ENCODE assay signal across 9 mouse cellular contexts in the genomic region with DNA sequence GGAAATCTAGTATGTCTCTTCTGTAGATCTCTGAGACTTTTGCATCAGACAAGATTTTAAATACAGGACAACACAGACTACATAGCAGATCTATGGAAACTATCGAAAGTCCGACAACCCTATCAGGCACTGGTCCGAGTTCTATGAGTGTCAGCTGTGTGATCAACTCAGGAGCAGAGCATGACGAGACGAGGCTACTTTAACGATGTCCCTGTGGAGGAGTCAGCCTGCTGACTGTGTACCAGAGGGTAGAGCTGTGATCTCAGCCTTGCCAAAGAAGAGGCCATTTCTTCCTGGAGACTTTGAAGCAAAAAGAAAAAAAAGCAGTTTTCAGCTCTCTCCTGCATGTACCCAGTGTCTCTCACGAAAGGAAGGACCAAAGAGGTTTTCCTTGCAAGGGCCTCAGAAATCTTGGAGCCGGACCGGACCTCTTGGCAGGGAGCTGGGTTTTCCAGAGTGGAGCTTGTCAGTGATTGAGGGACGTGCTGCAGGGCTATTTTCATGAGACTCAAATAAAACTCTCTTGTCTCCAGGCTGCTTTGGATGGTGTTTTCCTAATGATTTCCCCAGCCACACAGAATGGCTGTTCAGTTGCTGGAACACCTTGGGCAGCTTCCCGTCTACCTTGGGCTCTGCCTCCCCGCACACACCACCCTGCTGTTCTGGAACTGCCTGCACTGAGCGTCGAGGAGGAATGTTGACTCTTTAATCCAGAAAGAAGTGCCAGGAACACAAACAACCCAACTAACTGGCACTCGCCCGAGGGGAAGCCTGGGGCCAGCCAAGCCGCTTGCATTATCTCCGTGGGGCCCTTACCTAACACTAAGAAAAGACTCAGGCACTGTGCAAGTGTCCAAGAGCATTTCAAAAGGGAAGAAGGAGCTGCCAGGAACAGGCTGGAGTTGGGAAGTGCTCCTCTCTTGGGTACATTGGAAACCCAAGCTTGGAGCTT. TPM values are rescaled to one million over a fixed set of nuclear protein-coding genes. Genes with fewer than 3 reads are reported as not detected.
DNase-seq lines count a peak whose midpoint lies in the region; ATAC-seq and TF ChIP-seq lines count a peak whose summit lies in the region.
"Had no signal": no experiment of that assay in that cellular context is flagged by ENCODE, and none has a peak within 500 bp of the region (broad histone marks: within the 10 kb centered on the region; RNA-seq: fewer than 3 reads in every experiment).

No protein-coding gene starts in this region.

- no peaks in the 10 kb centered on the region for H3K27me3 ChIP-seq in spleen, adult 2 months (ENCODE audit: control insufficient read depth, insufficient read depth, low read length)
- H3K27me3 ChIP-seq in heart, embryonic 12.5 days (replicated peaks): no peaks in the 10 kb centered on the region
- no peaks in the 10 kb centered on the region for H3K27me3 ChIP-seq in hindbrain, embryonic 11.5 days (ENCODE audit: control insufficient read depth, insufficient read depth, low read length)
- H3K27me3 ChIP-seq: neural tube, embryonic 12.5 days had no signal

- peak; percentile 2 to 3 for DNase-seq in frontal cortex, postnatal 36 days (ENCODE audit: low spot score in 2 of 2)
- no peak for DNase-seq in frontal cortex, postnatal 25 days (ENCODE audit: low spot score in 2 of 2)
- no peak for DNase-seq in spleen, adult 2 months (ENCODE audit: low read depth in 1 of 2, low spot score in 2 of 2)
- DNase-seq in spleen, postnatal 14 days (ENCODE audit: low spot score in 2 of 2): no peak
- peak; percentile 85 for DNase-seq in lung, postnatal 10 days
- DNase-seq in hindbrain, embryonic 11.5 days (ENCODE audit: low spot score): no peak
- no peak for DNase-seq in thymus, postnatal 36 days

- TF ChIP-seq CTCF in spleen, adult 2 months (IDR thresholded peaks at IDR 0.05; ENCODE audit: extremely low read depth, insufficient read depth, insufficient read length, insufficient replicate concordance): no peak

- no peak overlapping the region for H3K9ac ChIP-seq in heart, embryonic 12.5 days
- H3K9ac ChIP-seq in hindbrain, embryonic 11.5 days (ENCODE audit: low read depth, low read length): no peak overlapping the region
- H3K9ac ChIP-seq: neural tube, embryonic 12.5 days had no signal

- no peak for TF ChIP-seq POLR2A in spleen, adult 2 months (IDR thresholded peaks at IDR 0.05; ENCODE audit: low read depth, low read length)

- 83% methylated on average over 18 of the region's 18 CpGs for WGBS in spleen, adult 2 months
- WGBS in heart, embryonic 12.5 days: 63% methylated on average over 18 of the region's 18 CpGs
- WGBS in hindbrain, embryonic 11.5 days: 78% methylated on average over 18 of the region's 18 CpGs

- no peaks in the 10 kb centered on the region for H3K9me3 ChIP-seq in heart, embryonic 12.5 days (replicated peaks)
- H3K9me3 ChIP-seq in hindbrain, embryonic 11.5 days (ENCODE audit: control insufficient read depth, low read length): no peaks in the 10 kb centered on the region
- H3K9me3 ChIP-seq: neural tube, embryonic 12.5 days had no signal

- no peaks in the 10 kb centered on the region for H3K36me3 ChIP-seq in spleen, adult 2 months (ENCODE audit: control insufficient read depth, insufficient read depth, low read length)
- no peaks in the 10 kb centered on the region for H3K36me3 ChIP-seq in heart, embryonic 12.5 days
- no peaks in the 10 kb centered on the region for H3K36me3 ChIP-seq in hindbrain, embryonic 11.5 days (ENCODE audit: control insufficient read depth, insufficient read depth, low read length)
- H3K36me3 ChIP-seq: neural tube, embryonic 12.5 days had no signal

- ATAC-seq in heart, embryonic 12.5 days (ENCODE audit: insufficient number of reproducible peaks, low FRiP score): no peak
- no peak for ATAC-seq in hindbrain, embryonic 11.5 days (ENCODE audit: low FRiP score)

- H3K4me3 ChIP-seq in spleen, adult 2 months (ENCODE audit: extremely low read depth, insufficient read depth, insufficient read length): no peak overlapping the region
- no peak overlapping the region for H3K4me3 ChIP-seq in heart, embryonic 12.5 days
- no peak overlapping the region for H3K4me3 ChIP-seq in hindbrain, embryonic 11.5 days (ENCODE audit: low read depth, low read length)
- H3K4me3 ChIP-seq: neural tube, embryonic 12.5 days had no signal

- no peaks in the 10 kb centered on the region for H3K4me1 ChIP-seq in spleen, adult 2 months (ENCODE audit: control insufficient read depth, insufficient read depth, insufficient read length)
- peaks cover 15% of the 10 kb centered on the region for H3K4me1 ChIP-seq in heart, embryonic 12.5 days (replicated peaks)
- no peaks in the 10 kb centered on the region for H3K4me1 ChIP-seq in hindbrain, embryonic 11.5 days (replicated peaks; ENCODE audit: control insufficient read depth, insufficient read depth, low read length)
- H3K4me1 ChIP-seq: neural tube, embryonic 12.5 days had no signal

- 0 out of 2 replicates have a peak overlapping the region, but pooled peaks have one; percentile 28 for H3K27ac ChIP-seq in spleen, adult 2 months (ENCODE audit: insufficient read depth, low read length)
- H3K27ac ChIP-seq in heart, embryonic 12.5 days (ENCODE audit: poor library complexity, severe bottlenecking): peak overlapping the region; percentile 37; the same call in 1 of the 2 replicates
- no peak overlapping the region for H3K27ac ChIP-seq in hindbrain, embryonic 11.5 days (ENCODE audit: low read depth, low read length)
- H3K27ac ChIP-seq: neural tube, embryonic 12.5 days had no signal

- 0 out of 2 replicates have a peak overlapping the region, but pooled peaks have one; percentile 3 for H3K4me2 ChIP-seq in heart, embryonic 12.5 days
- no peak overlapping the region for H3K4me2 ChIP-seq in hindbrain, embryonic 11.5 days (replicated peaks; ENCODE audit: low read depth, low read length)
- H3K4me2 ChIP-seq: neural tube, embryonic 12.5 days had no signal

RNA-seq across cellular contexts. Expression of gene Fgf2, which starts 32.1 kb away (rescaled TPM):
- polyA plus RNA-seq in spleen, adult 2 months (2012; rRNA removed): 0.92 and 1.2 TPM in 2 replicates
- polyA plus RNA-seq in heart, embryonic 12.5 days (2016; fragmentation: Nextera tagmentation; extraction: Ambion mirVana): 2.3 and 3.1 TPM in 2 replicates
- 0.49 and 1.1 TPM in 2 replicates for polyA plus RNA-seq in hindbrain, embryonic 11.5 days (2014; fragmentation: Nextera tagmentation; extraction: Ambion mirVana)

RNA-seq across cellular contexts. Expression of gene Spata5, which starts 39.5 kb away (rescaled TPM):
- polyA plus RNA-seq in spleen, adult 2 months (2012; rRNA removed): 1.5 and 2.3 TPM in 2 replicates
- polyA plus RNA-seq in heart, embryonic 12.5 days (2016; fragmentation: Nextera tagmentation; extraction: Ambion mirVana): 26.4 and 32.2 TPM in 2 replicates
- polyA plus RNA-seq in hindbrain, embryonic 11.5 days (2014; fragmentation: Nextera tagmentation; extraction: Ambion mirVana): 41.9 and 44.1 TPM in 2 replicates

RNA-seq across cellular contexts. Expression of gene Nudt6, which starts 39.8 kb away (rescaled TPM):
- polyA plus RNA-seq in spleen, adult 2 months (2012; rRNA removed): 11.6 and 16.4 TPM in 2 replicates
- polyA plus RNA-seq in heart, embryonic 12.5 days (2016; fragmentation: Nextera tagmentation; extraction: Ambion mirVana): 10.0 and 12.4 TPM in 2 replicates
- polyA plus RNA-seq in hindbrain, embryonic 11.5 days (2014; fragmentation: Nextera tagmentation; extraction: Ambion mirVana): 4.1 and 4.8 TPM in 2 replicates

Comparison
In these comparisons a context has a peak if more than half of its experiments do, and no peak if none do; other contexts are left out.
1. DNase-seq: peak in frontal cortex, postnatal 36 days (2 of 2) and lung, postnatal 10 days (single experiment); none in frontal cortex, postnatal 25 days (0 of 2), spleen, adult 2 months (0 of 2), spleen, postnatal 14 days (0 of 2), hindbrain, embryonic 11.5 days (single experiment) and thymus, postnatal 36 days (0 of 2).